Mouse (Mus musculus) lung, postnatal 10 days (tissue): ENCODE measurements at regions not wholly inside any gene's neighbourhood (a gene's known extent, or its start where the extent isn't known, plus 50 kb on each side); places are given as distances from the start of the nearest gene placed in this dataset.
A peak's percentile ranks its signal among the peaks of the same experiment; 100 is the strongest.

Experiments
- DNase-seq: peaks from one replicate; pipeline ENCODE4 v3.0.0; 2021

DNA sequence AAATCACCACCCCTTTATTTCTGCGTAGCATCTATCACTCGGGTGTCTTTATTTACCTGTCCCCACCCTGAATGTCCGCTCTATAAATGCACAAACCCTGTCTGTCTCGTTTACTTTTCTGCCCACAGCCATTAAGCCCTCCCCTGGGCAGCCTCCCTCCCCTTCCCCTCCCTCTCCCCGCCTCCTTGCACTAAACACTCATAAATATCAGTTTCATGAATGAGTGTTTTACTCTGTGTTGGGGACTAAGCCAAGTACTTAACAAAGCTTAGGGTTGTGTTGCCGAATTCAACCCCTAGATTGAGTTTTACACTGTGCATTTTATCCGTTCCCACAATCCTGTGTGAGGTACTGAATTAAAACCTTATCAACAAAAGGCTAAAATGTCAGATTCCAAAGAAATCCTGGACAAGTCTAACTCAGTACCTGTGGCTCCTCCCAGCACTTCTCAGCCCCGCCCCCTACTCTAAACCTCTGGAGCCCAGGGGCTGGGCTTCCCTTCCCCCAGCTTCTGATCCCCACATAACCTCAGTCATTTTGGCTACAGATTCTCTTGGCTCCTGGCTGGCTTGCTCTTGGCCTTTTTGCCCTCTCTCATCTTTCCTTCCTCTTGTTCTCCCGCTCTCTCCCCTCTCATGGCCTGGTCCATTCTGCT, 52.0 kb upstream of the Clint1 start:
- DNase-seq = peak; percentile 48
